Mouse (Mus musculus) embryonic facial prominence, embryonic 10.5 days (tissue): Measurements from ENCODE around the gene Rbm38. TPM values are rescaled to one million over a fixed set of nuclear protein-coding genes. Genes with fewer than 3 reads are reported as not detected.

Source experiments
- DNase-seq: peaks from one replicate; pipeline ENCODE4 v3.0.0-alpha.2; 2017; ENCODE audit warnings: low spot score
- H3K27ac ChIP-seq: fragments of 300-500 bp; sonication (generic); replicated peaks from 2 replicates; pipeline ENCODE4 v1.5.1; 2016; ENCODE audit warnings: mild to moderate bottlenecking
- H3K27me3 ChIP-seq: fragments of 300-500 bp; sonication (generic); replicated peaks from 2 replicates; pipeline ENCODE4 v1.6.1; 2016; ENCODE audit warnings: low read depth, mild to moderate bottlenecking; ENCODE audit not compliant: poor library complexity, severe bottlenecking
- H3K36me3 ChIP-seq: fragments of 300-500 bp; sonication (generic); replicated peaks from 2 replicates; pipeline ENCODE4 v1.6.1; 2016; ENCODE audit warnings: mild to moderate bottlenecking, moderate library complexity
- H3K4me1 ChIP-seq: fragments of 300-500 bp; sonication (generic); 2 replicates; pipeline ENCODE4 v1.6.1; 2016
- H3K4me3 ChIP-seq: fragments of 300-500 bp; sonication (generic); 2 replicates; pipeline ENCODE4 v1.5.1; 2016; ENCODE audit warnings: mild to moderate bottlenecking, moderate library complexity
- H3K9me3 ChIP-seq: fragments of 300-500 bp; sonication (generic); 2 replicates; pipeline ENCODE4 v1.6.1; 2016; ENCODE audit warnings: mild to moderate bottlenecking
- WGBS: fragments of 180-500 bp; shearing (Covaris S2); methylation state at CpG from one replicate; pipeline ENCODE4 v1.1.7; 2016; 5-methylcytosine and 5-hydroxymethylcytosine counted together
- polyA plus RNA-seq: library from polyadenylated mRNA; unstranded; fragments of >200 nt; fragmentation: Nextera tagmentation; extraction: Ambion mirVana; gene quantifications from 2 replicates; pipeline ENCODE4 v1.2.1, GENCODE M21; 2016

Gene Rbm38
- polyA plus RNA-seq, 1 experiment from 2014 or later = 85.7 TPM

DNA sequence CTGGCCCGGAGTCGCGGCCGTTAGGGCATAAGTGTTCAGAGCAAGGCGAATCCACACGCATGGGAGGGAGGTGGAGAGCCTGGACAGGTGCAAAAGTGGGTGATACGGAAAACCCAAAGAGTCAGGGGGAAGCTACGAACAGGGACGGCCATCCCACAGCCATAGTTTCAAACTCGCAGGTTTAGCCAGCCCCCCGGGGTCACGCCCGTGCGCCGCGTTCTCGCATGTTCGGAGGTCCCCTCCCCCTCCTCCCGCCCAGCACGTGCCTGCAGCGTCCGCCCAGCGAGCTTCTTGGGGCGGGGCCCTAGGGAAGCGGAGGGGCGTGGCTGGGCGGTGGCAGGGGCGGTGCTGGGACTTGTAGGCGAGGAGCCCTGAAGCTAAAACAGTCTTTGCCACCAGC, 508 bp upstream of the Rbm38 start:
- Histone ChIP-seq H3K4me1 (peaks cover 54% of the 10 kb centered on the region), H3K27me3 (peaks cover 43% of the 10 kb centered on the region), H3K9me3 (no peaks in the 10 kb centered on the region), H3K36me3 (peaks cover 35% of the 10 kb centered on the region), H3K4me3 (peak overlapping the region; percentile 60), H3K27ac (peak overlapping the region; percentile 74)
- peak; percentile 94 for DNase-seq
- under 1% methylated on average over 29 of the region's 29 CpGs for WGBS

DNA sequence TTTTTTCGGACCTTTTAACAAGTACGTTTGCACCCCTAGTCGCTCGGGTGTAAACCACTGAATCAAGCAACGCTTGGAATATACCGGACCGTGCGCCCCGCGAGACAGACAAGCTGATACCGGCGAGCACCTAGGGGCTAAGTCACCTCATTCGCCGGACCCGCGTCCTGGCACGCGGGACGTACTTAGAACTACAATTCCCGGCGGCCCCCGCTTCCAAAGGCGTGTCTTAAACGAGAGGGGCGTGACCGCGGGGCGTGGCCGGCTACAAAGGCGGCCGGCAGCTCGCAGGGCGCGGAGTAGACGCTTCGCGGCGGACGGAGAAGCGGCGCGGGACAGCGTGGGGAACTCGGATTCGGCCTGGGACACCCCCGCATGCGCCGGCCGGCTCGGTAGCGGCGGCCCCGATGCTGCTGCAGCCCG, 1.3 kb downstream of the Rbm38 start:
- peak overlapping the region; percentile 90 for H3K27ac ChIP-seq
- H3K9me3 ChIP-seq = no peaks in the 10 kb centered on the region
- peak; percentile 94 for DNase-seq
- H3K4me1 ChIP-seq = peaks cover 72% of the 10 kb centered on the region
- H3K4me3 ChIP-seq = peak overlapping the region; percentile 81
- WGBS = under 1% methylated on average over 54 of the region's 54 CpGs
- peaks cover 43% of the 10 kb centered on the region for H3K27me3 ChIP-seq
- H3K36me3 ChIP-seq = peaks cover 36% of the 10 kb centered on the region

- Histone ChIP-seq H3K4me3 (peak overlapping the region; percentile 81), H3K27ac (peak overlapping the region; percentile 90), H3K9me3 (no peaks in the 10 kb centered on the region), H3K27me3 (peaks cover 41% of the 10 kb centered on the region), H3K36me3 (peaks cover 41% of the 10 kb centered on the region), H3K4me1 (peaks cover 78% of the 10 kb centered on the region)
- DNase-seq = peak; percentile 81
- under 1% methylated on average over 51 of the region's 51 CpGs for whole genome bisulfite sequencing
Observed at GRCm38 (mm10) chr2:173022056-173022681, 1.9 kb downstream of the Rbm38 start.

GRCm38 (mm10) chr2:173022813-173023212, 2.5 kb downstream of the Rbm38 start:
- 34% methylated on average over 10 of the region's 10 CpGs for WGBS
- H3K27ac ChIP-seq = peak overlapping the region; percentile 90
- peak overlapping the region; percentile 81 for H3K4me3 ChIP-seq
- H3K27me3 ChIP-seq = peaks cover 35% of the 10 kb centered on the region
- H3K4me1 ChIP-seq = peaks cover 84% of the 10 kb centered on the region
- H3K36me3 ChIP-seq = peaks cover 48% of the 10 kb centered on the region
- no peak for DNase-seq
- no peaks in the 10 kb centered on the region for H3K9me3 ChIP-seq

GRCm38 (mm10) chr2:173023371-173023851, 3.1 kb downstream of the Rbm38 start:
- H3K27me3 ChIP-seq = peaks cover 29% of the 10 kb centered on the region
- H3K27ac ChIP-seq = peak overlapping the region; percentile 90; the same call in 1 of the 2 replicates
- H3K4me1 ChIP-seq = peaks cover 87% of the 10 kb centered on the region
- peak overlapping the region; percentile 81 for H3K4me3 ChIP-seq
- peaks cover 53% of the 10 kb centered on the region for H3K36me3 ChIP-seq
- DNase-seq = no peak
- 86% methylated on average over 7 of the region's 7 CpGs for WGBS
- no peaks in the 10 kb centered on the region for H3K9me3 ChIP-seq

DNA sequence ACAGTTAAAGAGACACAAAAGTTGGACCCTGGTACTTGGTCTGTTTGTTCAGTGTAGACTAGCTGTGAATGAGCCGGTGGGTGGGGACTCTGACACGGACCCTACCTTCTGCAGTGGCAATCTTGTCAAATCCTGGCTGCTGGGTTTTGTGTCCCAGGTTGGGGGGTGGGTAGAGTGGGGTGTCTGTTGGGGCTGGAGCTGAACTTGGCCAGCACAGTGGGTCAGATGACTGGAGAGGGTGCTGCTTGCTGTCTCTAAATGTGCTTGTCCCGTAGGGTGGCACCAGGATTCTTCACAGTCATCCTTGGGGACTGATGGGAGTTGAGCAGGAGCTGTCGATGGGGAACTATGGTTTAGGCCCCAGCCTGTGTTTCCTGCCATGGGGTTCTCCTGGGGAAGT, 3.7 kb downstream of the Rbm38 start:
- no peak for DNase-seq
- H3K4me3 ChIP-seq = peak overlapping the region; percentile 81
- H3K9me3 ChIP-seq = no peaks in the 10 kb centered on the region
- peaks cover 86% of the 10 kb centered on the region for H3K4me1 ChIP-seq
- H3K27ac ChIP-seq = no peak overlapping the region
- peaks cover 24% of the 10 kb centered on the region for H3K27me3 ChIP-seq
- H3K36me3 ChIP-seq = peaks cover 59% of the 10 kb centered on the region
- 86% methylated on average over 4 of the region's 4 CpGs for WGBS

DNA sequence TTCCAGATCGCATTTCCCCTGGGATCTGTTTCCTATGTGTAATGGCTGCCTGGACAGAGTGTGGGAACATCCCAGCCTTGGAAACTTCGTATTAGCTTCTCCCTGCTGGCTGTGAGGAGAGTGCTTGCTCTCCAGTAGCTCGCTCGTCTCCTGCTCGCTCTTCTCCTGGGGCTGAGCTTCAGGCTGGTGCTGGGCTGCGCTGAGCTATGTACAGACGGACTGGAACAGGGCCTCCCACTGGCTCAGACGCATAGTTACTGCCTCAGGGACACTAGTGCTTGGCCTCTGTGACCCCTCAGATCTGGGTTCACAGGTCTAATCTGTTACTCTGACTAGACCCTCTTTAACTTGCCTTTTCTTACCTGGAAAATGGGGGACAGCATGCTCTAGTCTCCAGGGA, 4.1 kb downstream of the Rbm38 start:
- Histone ChIP-seq H3K27ac (0 out of 2 replicates have a peak overlapping the region, but pooled peaks have one; percentile 7), H3K9me3 (no peaks in the 10 kb centered on the region), H3K4me3 (peak overlapping the region; percentile 81; the same call in 1 of the 2 replicates), H3K4me1 (peaks cover 81% of the 10 kb centered on the region), H3K27me3 (peaks cover 19% of the 10 kb centered on the region), H3K36me3 (peaks cover 63% of the 10 kb centered on the region)
- DNase-seq = no peak
- 72% methylated on average over 8 of the region's 8 CpGs for WGBS

DNA sequence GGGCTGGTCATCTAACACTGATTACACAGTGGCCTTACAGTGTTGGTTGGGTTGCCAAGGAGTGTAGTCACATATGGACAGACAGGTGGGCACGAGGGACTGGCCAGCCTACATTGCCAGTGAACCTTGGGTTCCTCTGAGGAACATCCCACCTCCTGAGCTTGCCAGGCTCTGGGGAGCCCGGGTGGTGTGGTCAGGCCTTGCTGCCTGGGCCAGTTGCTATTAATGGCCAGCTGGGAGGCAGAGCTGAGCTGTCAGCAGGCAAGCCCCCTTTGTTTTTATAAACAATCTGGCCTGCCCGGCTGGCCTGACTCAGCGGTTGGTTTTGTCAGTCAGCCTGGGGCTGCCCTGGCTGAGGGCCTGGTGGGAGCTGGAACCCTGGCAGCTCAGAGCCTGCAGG, 4.6 kb downstream of the Rbm38 start:
- 34% methylated on average over 4 of the region's 4 CpGs for WGBS
- Histone ChIP-seq H3K4me1 (peaks cover 76% of the 10 kb centered on the region), H3K27me3 (peaks cover 15% of the 10 kb centered on the region), H3K27ac (no peak overlapping the region), H3K36me3 (peaks cover 69% of the 10 kb centered on the region), H3K4me3 (peak overlapping the region; percentile 81; the same call in 1 of the 2 replicates), H3K9me3 (no peaks in the 10 kb centered on the region)
- peak; percentile 46 for DNase-seq

DNA sequence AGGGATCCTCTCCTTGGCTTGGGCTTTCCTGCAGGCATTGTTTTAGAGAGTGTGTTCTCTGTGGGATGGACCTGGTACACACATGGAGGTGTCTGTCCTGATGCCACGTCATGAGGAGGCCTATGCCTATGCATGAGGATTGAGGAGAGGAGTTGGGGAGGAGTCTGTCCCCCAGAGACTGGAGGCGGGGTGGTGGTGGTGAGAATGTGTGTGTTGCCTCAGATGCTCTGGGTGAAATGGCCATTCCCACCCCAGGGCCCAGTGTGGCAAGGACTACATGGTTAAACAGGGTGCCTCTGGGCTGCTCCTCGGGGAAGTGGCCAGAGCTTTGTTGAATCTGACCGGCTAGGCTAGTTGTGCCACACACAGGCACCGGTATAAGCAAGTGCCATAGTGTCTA, 6.0 kb downstream of the Rbm38 start:
- H3K9me3 ChIP-seq = no peaks in the 10 kb centered on the region
- H3K27me3 ChIP-seq = peaks cover 1% of the 10 kb centered on the region
- H3K4me1 ChIP-seq = peaks cover 70% of the 10 kb centered on the region
- 0 out of 2 replicates have a peak overlapping the region, but pooled peaks have one; percentile 5 for H3K4me3 ChIP-seq
- H3K27ac ChIP-seq = peak overlapping the region; percentile 12; the same call in 1 of the 2 replicates
- 85% methylated on average over 5 of the region's 5 CpGs for WGBS
- no peak for DNase-seq
- peaks cover 82% of the 10 kb centered on the region for H3K36me3 ChIP-seq

DNA sequence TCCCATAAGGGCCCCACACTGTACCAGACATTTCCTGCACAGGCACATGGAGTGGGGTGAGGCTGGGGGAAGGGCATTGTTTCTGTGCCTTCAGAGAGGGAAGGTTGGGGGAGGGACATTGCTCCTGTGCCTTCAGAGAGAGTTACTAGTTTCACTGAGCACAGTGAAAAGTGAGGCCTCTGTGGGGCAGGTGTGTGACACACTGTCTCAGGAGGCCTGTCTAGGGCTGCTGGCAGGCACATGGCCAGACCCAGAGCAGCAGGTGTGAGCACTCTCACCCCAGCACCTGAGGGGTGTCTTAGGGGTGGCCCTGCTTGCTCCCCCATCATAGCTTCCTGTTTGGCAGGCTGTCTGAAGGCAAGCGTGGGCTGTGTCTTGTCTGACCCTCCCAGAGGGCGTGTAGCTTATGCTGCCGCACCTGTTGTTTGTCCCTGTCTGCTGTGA, 6.4 kb downstream of the Rbm38 start:
- Histone ChIP-seq H3K9me3 (no peaks in the 10 kb centered on the region), H3K4me3 (0 out of 2 replicates have a peak overlapping the region, but pooled peaks have one; percentile 5), H3K27me3 (no peaks in the 10 kb centered on the region), H3K36me3 (peaks cover 86% of the 10 kb centered on the region), H3K4me1 (peaks cover 67% of the 10 kb centered on the region), H3K27ac (peak overlapping the region; percentile 12; the same call in 1 of the 2 replicates)
- 78% methylated on average over 3 of the region's 3 CpGs for WGBS
- DNase-seq = no peak

- no peak for DNase-seq
- Histone ChIP-seq H3K4me3 (no peak overlapping the region), H3K9me3 (no peaks in the 10 kb centered on the region), H3K36me3 (peaks cover 92% of the 10 kb centered on the region), H3K4me1 (peaks cover 64% of the 10 kb centered on the region), H3K27ac (peak overlapping the region; percentile 12; the same call in 1 of the 2 replicates), H3K27me3 (no peaks in the 10 kb centered on the region)
- WGBS = 87% methylated on average over 6 of the region's 6 CpGs
Observed at GRCm38 (mm10) chr2:173027169-173027823, 7.0 kb downstream of the Rbm38 start.

GRCm38 (mm10) chr2:173027824-173028495, 7.7 kb downstream of the Rbm38 start:
- Histone ChIP-seq H3K27me3 (no peaks in the 10 kb centered on the region), H3K4me1 (peaks cover 57% of the 10 kb centered on the region), H3K9me3 (no peaks in the 10 kb centered on the region), H3K4me3 (no peak overlapping the region), H3K27ac (no peak overlapping the region), H3K36me3 (peaks cover 99% of the 10 kb centered on the region)
- DNase-seq = no peak
- WGBS = 81% methylated on average over 4 of the region's 4 CpGs
